Mouse (Mus musculus) frontal cortex, postnatal 25 days (tissue): ENCODE data around the gene Zfp455.
"Not testable (repeated sequence)": the region's sequence is repeated elsewhere in the genome, so short reads cannot be mapped to it uniquely, and the experiment has no call there.

Experiments
- DNase-seq, 2 experiments: peaks; one replicate each; pipeline ENCODE4 v3.0.0; 2022; ENCODE audit warnings: low spot score in 2 of 2

Gene Zfp455

GRCm38 (mm10) chr13:67194340-67194894, at the start of gene Zfp455:
Zfp455 (plus strand) TSS chr13:67194506.
- peak; percentile 27 to 46 for DNase-seq

- not testable (repeated sequence) for DNase-seq
These were observed 28.2 kb upstream of the Zfp455 start for GRCm38 (mm10) chr13:67166122-67166521.

GRCm38 (mm10) chr13:67172991-67173722, 21.1 kb upstream of the Zfp455 start, which contains the start of gene Rsl1:
Rsl1 (plus strand) TSS chr13:67173182.
- DNase-seq = peak; percentile 52 to 59

- no peak for DNase-seq
These were observed 20.6 kb upstream of the Zfp455 start for GRCm38 (mm10) chr13:67173723-67174055.

GRCm38 (mm10) chr13:67201656-67202055, 7.3 kb downstream of the Zfp455 start:
- no peak for DNase-seq

GRCm38 (mm10) chr13:67214015-67214607, 19.8 kb downstream of the Zfp455 start:
- no peak for DNase-seq
